Mouse (Mus musculus) yolk sac, embryonic 10.5 days (tissue): Measurements from ENCODE around the gene Sprr2a2.
"Not testable (repeated sequence)": the region's sequence is repeated elsewhere in the genome, so short reads cannot be mapped to it uniquely, and the experiment has no call there.

Experiments used
- DNase-seq: peaks from one replicate; pipeline ENCODE4 v3.0.0-alpha.2; 2017; ENCODE audit warnings: low spot score

Sprr2a2 gene

GRCm38 (mm10) chr3:92215569-92215968 lies at the start of gene Sprr2a2, which contains the start of gene Sprr2a1:
Sprr2a2 (plus strand) TSS chr3:92215920.
Sprr2a1 (plus strand) TSS chr3:92215799.
- not testable (repeated sequence) for DNase-seq

- DNase-seq, result no peak
Observed at GRCm38 (mm10) chr3:92169847-92170246, 45.9 kb upstream of the Sprr2a2 start.

GRCm38 (mm10) chr3:92176880-92177279 lies 38.8 kb upstream of the Sprr2a2 start:
- no peak for DNase-seq

- DNase-seq, result no peak
Observed at GRCm38 (mm10) chr3:92195512-92196200, 20.1 kb upstream of the Sprr2a2 start.

GRCm38 (mm10) chr3:92211133-92211925 lies 4.4 kb upstream of the Sprr2a2 start:
- not testable (repeated sequence) for DNase-seq

GRCm38 (mm10) chr3:92212059-92212458 lies 3.7 kb upstream of the Sprr2a2 start:
- not testable (repeated sequence) for DNase-seq

GRCm38 (mm10) chr3:92213651-92214050 lies 2.1 kb upstream of the Sprr2a2 start:
- DNase-seq, result not testable (repeated sequence)

GRCm38 (mm10) chr3:92219031-92219430 lies 3.3 kb downstream of the Sprr2a2 start:
- not testable (repeated sequence) for DNase-seq

GRCm38 (mm10) chr3:92223708-92224107 lies 8.0 kb downstream of the Sprr2a2 start:
- DNase-seq, result not testable (repeated sequence)

GRCm38 (mm10) chr3:92227410-92227809 lies 11.7 kb downstream of the Sprr2a2 start:
- DNase-seq, result not testable (repeated sequence)

- DNase-seq, result not testable (repeated sequence)
Observed at GRCm38 (mm10) chr3:92236463-92237189, 20.9 kb downstream of the Sprr2a2 start.

GRCm38 (mm10) chr3:92238736-92239135 lies 23.0 kb downstream of the Sprr2a2 start:
- not testable (repeated sequence) for DNase-seq

- not testable (repeated sequence) for DNase-seq
Observed at GRCm38 (mm10) chr3:92239197-92239596, 23.5 kb downstream of the Sprr2a2 start.

GRCm38 (mm10) chr3:92244833-92245232 lies 29.1 kb downstream of the Sprr2a2 start:
- not testable (repeated sequence) for DNase-seq

GRCm38 (mm10) chr3:92246245-92246644 lies 30.5 kb downstream of the Sprr2a2 start:
- DNase-seq, result not testable (repeated sequence)

GRCm38 (mm10) chr3:92248494-92248893 lies 32.8 kb downstream of the Sprr2a2 start:
- DNase-seq, result not testable (repeated sequence)

GRCm38 (mm10) chr3:92250450-92250849 lies 34.7 kb downstream of the Sprr2a2 start:
- DNase-seq, result not testable (repeated sequence)

- DNase-seq, result not testable (repeated sequence)
Observed at GRCm38 (mm10) chr3:92253860-92254259, 38.1 kb downstream of the Sprr2a2 start.

- DNase-seq, result not testable (repeated sequence)
Observed at GRCm38 (mm10) chr3:92258526-92258925, 42.8 kb downstream of the Sprr2a2 start.

- DNase-seq, result not testable (repeated sequence)
Observed at GRCm38 (mm10) chr3:92263462-92263861, 47.7 kb downstream of the Sprr2a2 start.

- DNase-seq, result not testable (repeated sequence)
Observed at GRCm38 (mm10) chr3:92271414-92271985, 55.8 kb downstream of the Sprr2a2 start.

GRCm38 (mm10) chr3:92273504-92273903 lies 57.8 kb downstream of the Sprr2a2 start:
- not testable (repeated sequence) for DNase-seq
